Mouse (Mus musculus) brown adipose tissue, adult 24 weeks (tissue): ENCODE measurements around the gene Fgf14. TPM values are rescaled to one million over a fixed set of nuclear protein-coding genes. Genes with fewer than 3 reads are reported as not detected.

Experiments used
- H3K27ac ChIP-seq: fragments of 200-500 bp; replicated peaks from 2 replicates; pipeline ENCODE4 v1.5.1; 2012; ENCODE audit warnings: low read depth, mild to moderate bottlenecking, low read length
- H3K4me1 ChIP-seq: fragments of 200-500 bp; 2 replicates; pipeline ENCODE4 v1.6.1; 2012; ENCODE audit warnings: low read length, mixed read lengths; ENCODE audit not compliant: control insufficient read depth, insufficient read depth, insufficient read length
- H3K4me3 ChIP-seq: fragments of 200-500 bp; 2 replicates; pipeline ENCODE4 v1.5.1; 2012; ENCODE audit warnings: low read depth, mild to moderate bottlenecking, low read length, moderate library complexity; ENCODE audit not compliant: insufficient read depth
- polyA plus RNA-seq: library from polyadenylated mRNA; stranded (reverse); fragments of >200 nt; gene quantifications from 2 replicates; pipeline ENCODE4 v1.2.4, GENCODE M21; 2012; ENCODE audit not compliant: missing spikeins, insufficient read depth, insufficient read length

Gene Fgf14
- polyA plus RNA-seq, 1 experiment: 4.8 TPM

DNA sequence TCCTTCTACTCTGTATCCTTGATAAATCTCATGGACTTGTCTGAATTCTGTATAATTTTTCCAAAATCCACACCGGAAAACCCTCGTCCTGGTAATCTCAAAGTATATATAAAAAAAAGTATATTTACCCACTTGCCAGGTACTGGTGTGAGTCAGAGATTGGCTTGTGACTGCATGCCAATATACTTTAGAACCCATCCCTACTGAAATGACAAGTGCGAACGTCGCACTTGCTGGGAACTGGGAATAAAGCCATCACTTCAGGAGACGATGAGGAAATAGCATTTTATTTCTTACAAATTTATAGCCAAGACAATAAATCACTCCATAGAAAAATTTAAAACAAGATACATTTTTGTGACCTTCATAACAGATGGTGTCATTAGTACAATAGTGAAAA lies 708.9 kb downstream of the Fgf14 start:
- Histone ChIP-seq H3K4me3 (no peak overlapping the region), H3K27ac (no peak overlapping the region), H3K4me1 (no peaks in the 10 kb centered on the region)

- no peak overlapping the region for H3K4me3 ChIP-seq
- H3K4me1 ChIP-seq: no peaks in the 10 kb centered on the region
- H3K27ac ChIP-seq: no peak overlapping the region
Measured at GRCm38 (mm10) chr14:123966531-123966930, 710.4 kb downstream of the Fgf14 start.
